Mouse (Mus musculus) ES-E14 (cell line): ENCODE measurements at regions not wholly inside any gene's neighbourhood (a gene's known extent, or its start where the extent isn't known, plus 50 kb on each side); places are given as distances from the start of the nearest gene placed in this dataset.

ENCODE experiments used
- DNase-seq: peaks from one replicate; pipeline ENCODE4 v3.0.0-alpha.2; 2013; ENCODE audit warnings: low read depth, low spot score
- H3K27ac ChIP-seq: 2 replicates; pipeline ENCODE4 v1.5.1; 2012; ENCODE audit warnings: low read depth, mild to moderate bottlenecking, low read length, moderate library complexity, mixed read lengths; ENCODE audit not compliant: poor library complexity, insufficient read depth, severe bottlenecking
- H3K36me3 ChIP-seq: 2 replicates; pipeline ENCODE4 v1.6.1; 2012; ENCODE audit warnings: mild to moderate bottlenecking, low read length, moderate library complexity, mixed read lengths; ENCODE audit not compliant: control insufficient read depth, poor library complexity, insufficient read depth, severe bottlenecking
- H3K4me1 ChIP-seq, 2 experiments: fragments of 150-350 bp in 1 of 2; sonication (generic) in 1 of 2; 2 replicates each; pipeline ENCODE4 v1.6.1; 2012; ENCODE audit warnings: low read length in 2 of 2, mild to moderate bottlenecking in 1 of 2, mixed read lengths in 1 of 2; ENCODE audit not compliant: control insufficient read depth in 2 of 2, insufficient read depth in 2 of 2, poor library complexity in 1 of 2
- H3K4me3 ChIP-seq, 2 experiments: fragments of 150-350 bp in 1 of 2; sonication (generic) in 1 of 2; 2 replicates each; pipeline ENCODE4 v1.5.1; 2012; ENCODE audit warnings: low read length in 2 of 2, low read depth in 1 of 2, mild to moderate bottlenecking in 1 of 2, mixed read lengths in 1 of 2; ENCODE audit not compliant: insufficient read depth in 1 of 2, poor library complexity in 1 of 2, severe bottlenecking in 1 of 2
- H3K9ac ChIP-seq: 2 replicates; pipeline ENCODE4 v1.6.1; 2012; ENCODE audit warnings: low read depth, mild to moderate bottlenecking, low read length, mixed read lengths; ENCODE audit not compliant: poor library complexity, insufficient read depth, severe bottlenecking
- H3K9me3 ChIP-seq: fragments of 150-350 bp; sonication (generic); 2 replicates; pipeline ENCODE4 v1.6.1; 2012; ENCODE audit warnings: low read depth, mild to moderate bottlenecking, low read length; ENCODE audit not compliant: control insufficient read depth, insufficient read depth
- CHD2 ChIP-seq: IDR thresholded peaks from 2 replicates; pipeline ENCODE4 v1.6.1; 2014; ENCODE audit warnings: mild to moderate bottlenecking, low read depth, low read length, inconsistent platforms
- HCFC1 ChIP-seq: IDR thresholded peaks from 2 replicates; pipeline ENCODE4 v1.6.1; 2012; ENCODE audit warnings: low read length, inconsistent platforms, borderline replicate concordance; ENCODE audit not compliant: insufficient read depth
- MAFK ChIP-seq: IDR thresholded peaks from 2 replicates; pipeline ENCODE4 v1.6.1; 2014; ENCODE audit warnings: mild to moderate bottlenecking, low read depth, low read length, inconsistent platforms; ENCODE audit not compliant: insufficient read depth
- ZC3H11A ChIP-seq: IDR thresholded peaks from 2 replicates; pipeline ENCODE4 v1.6.1; 2012; ENCODE audit warnings: low read depth, mild to moderate bottlenecking, inconsistent platforms, low read length, borderline replicate concordance
- ZNF384 ChIP-seq: IDR thresholded peaks from 2 replicates; pipeline ENCODE4 v1.6.1; 2012; ENCODE audit warnings: low read depth, low read length, inconsistent platforms
- in situ Hi-C, 2 experiments: fragments of 600-800 bp; cut with MboI; formaldehyde crosslinking; loops; one replicate each; pipeline ENCODE4 v1.15.1; 2025; ENCODE audit warnings: low sequenced_read_pairs in 2 of 2, inconsistent platforms in 1 of 2; ENCODE audit not compliant: unreplicated experiment in 2 of 2

GRCm38 (mm10) chr17:93665889-93666288, 467.1 kb downstream of the Adcyap1 start:
- Histone ChIP-seq H3K27ac (no peak overlapping the region), H3K9ac (no peak overlapping the region), H3K4me1 (no peaks in the 10 kb centered on the region), H3K4me3 (no peak overlapping the region), H3K36me3 (no peaks in the 10 kb centered on the region), H3K9me3 (no peaks in the 10 kb centered on the region)
- TF ChIP-seq CHD2 (no peak), ZNF384 (no peak), ZC3H11A (no peak), HCFC1 (no peak), MAFK (no peak)
- in situ Hi-C loops: no loop called here
- no peak for DNase-seq

GRCm38 (mm10) chr17:93676366-93676962, 477.6 kb downstream of the Adcyap1 start:
- no peak overlapping the region for H3K27ac ChIP-seq
- no peak for DNase-seq
- H3K4me3 ChIP-seq: no peak overlapping the region
- no peaks in the 10 kb centered on the region for H3K4me1 ChIP-seq
- H3K9ac ChIP-seq: no peak overlapping the region
- no peaks in the 10 kb centered on the region for H3K9me3 ChIP-seq
- in situ Hi-C loops: no loop called here
- TF ChIP-seq MAFK (no peak), ZC3H11A (no peak), CHD2 (no peak), ZNF384 (no peak), HCFC1 (no peak)
- no peaks in the 10 kb centered on the region for H3K36me3 ChIP-seq

GRCm38 (mm10) chr17:93700685-93701084, 501.9 kb downstream of the Adcyap1 start:
- H3K27ac ChIP-seq: no peak overlapping the region
- TF ChIP-seq HCFC1: no peak
- TF ChIP-seq ZC3H11A: no peak
- no peak for TF ChIP-seq ZNF384
- TF ChIP-seq CHD2: no peak
- no peak for TF ChIP-seq MAFK
- DNase-seq: no peak
- in situ Hi-C loops: no loop called here
- no peaks in the 10 kb centered on the region for H3K4me1 ChIP-seq
- no peaks in the 10 kb centered on the region for H3K36me3 ChIP-seq
- H3K4me3 ChIP-seq: no peak overlapping the region
- no peaks in the 10 kb centered on the region for H3K9me3 ChIP-seq
- H3K9ac ChIP-seq: no peak overlapping the region

GRCm38 (mm10) chr17:93717623-93718022, 518.8 kb downstream of the Adcyap1 start:
- DNase-seq: no peak
- H3K4me3 ChIP-seq: no peak overlapping the region
- H3K4me1 ChIP-seq: no peaks in the 10 kb centered on the region
- H3K9me3 ChIP-seq: no peaks in the 10 kb centered on the region
- H3K36me3 ChIP-seq: no peaks in the 10 kb centered on the region
- H3K27ac ChIP-seq: no peak overlapping the region
- no peak overlapping the region for H3K9ac ChIP-seq
- TF ChIP-seq ZNF384 (no peak), MAFK (no peak), CHD2 (no peak), ZC3H11A (no peak), HCFC1 (no peak)
- in situ Hi-C loops: no loop called here

- TF ChIP-seq ZC3H11A: no peak
- TF ChIP-seq CHD2: no peak
- no peak for TF ChIP-seq ZNF384
- no peak for TF ChIP-seq HCFC1
- TF ChIP-seq MAFK: no peak
- in situ Hi-C loops: no loop called here
- no peak for DNase-seq
- Histone ChIP-seq H3K9ac (no peak overlapping the region), H3K9me3 (no peaks in the 10 kb centered on the region), H3K27ac (no peak overlapping the region), H3K4me1 (no peaks in the 10 kb centered on the region), H3K4me3 (no peak overlapping the region), H3K36me3 (no peaks in the 10 kb centered on the region)
Measured at GRCm38 (mm10) chr17:93741341-93741740, 542.5 kb downstream of the Adcyap1 start.
